Mouse (Mus musculus): ENCODE results near the gene Polr3h.

DNA sequence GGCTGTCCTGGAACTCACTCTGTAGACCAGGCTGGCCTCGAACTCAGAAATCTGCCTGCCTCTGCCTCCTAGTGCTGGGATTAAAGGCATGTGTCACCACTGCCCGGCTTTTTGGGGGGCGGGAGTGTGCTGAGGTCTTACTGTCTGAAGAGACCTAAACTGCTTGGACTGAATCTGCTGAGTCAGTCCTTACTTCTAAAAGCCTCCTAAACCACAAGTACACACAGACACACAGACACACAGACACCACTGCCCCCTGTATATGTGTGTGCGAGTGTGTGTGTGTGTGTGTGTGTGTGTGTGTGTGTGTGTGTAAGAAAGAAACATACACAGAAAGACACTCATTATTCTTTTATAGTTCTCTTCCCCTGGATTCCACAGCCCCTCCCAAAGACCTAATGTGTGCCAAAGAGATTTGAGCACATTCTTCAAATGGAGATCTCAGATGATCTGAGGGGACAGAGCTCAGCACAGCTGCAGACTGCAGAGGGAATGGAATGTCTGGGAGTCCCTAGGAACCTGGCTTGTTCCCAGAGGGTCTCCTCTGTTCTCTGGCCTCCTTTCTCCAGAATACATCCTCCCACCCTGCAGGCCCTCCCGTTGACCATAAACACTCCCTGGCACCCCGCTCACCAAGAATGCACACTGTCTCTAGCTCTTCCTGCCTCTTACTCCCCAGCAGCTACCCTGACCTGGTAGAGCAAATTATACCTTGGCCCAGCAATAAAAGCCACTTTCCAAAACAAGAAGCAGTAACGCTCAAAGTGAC, 10.0 kb upstream of the Polr3h start:
- no peak for TF ChIP-seq POLR2A (IDR thresholded peaks at IDR 0.05; ENCODE audit: low read depth, low read length)
- TF ChIP-seq CTCF (IDR thresholded peaks at IDR 0.05; ENCODE audit: extremely low read depth, insufficient read length, insufficient replicate concordance, low read depth, low read length): no peak
